Mouse (Mus musculus) cerebellum, adult 9-11 months (tissue): Measurements from ENCODE around the gene Sdc1.

Experiments
- DNase-seq: peaks from one replicate; pipeline ENCODE4 v3.0.0; 2022

Sdc1 gene

GRCm38 (mm10) chr12:8784189-8784588 lies 13.1 kb downstream of the Sdc1 start:
- no peak for DNase-seq

GRCm38 (mm10) chr12:8786476-8786875 lies 15.4 kb downstream of the Sdc1 start:
- DNase-seq: no peak

- no peak for DNase-seq
Measured at GRCm38 (mm10) chr12:8786984-8787730, 16.0 kb downstream of the Sdc1 start.

- no peak for DNase-seq
Measured at GRCm38 (mm10) chr12:8788469-8788868, 17.3 kb downstream of the Sdc1 start.

- DNase-seq: no peak
Measured at GRCm38 (mm10) chr12:8790615-8791014, 19.5 kb downstream of the Sdc1 start.

GRCm38 (mm10) chr12:8793410-8794051 lies 22.4 kb downstream of the Sdc1 start:
- peak; percentile 73 for DNase-seq

GRCm38 (mm10) chr12:8797936-8798335 lies 26.8 kb downstream of the Sdc1 start:
- DNase-seq: no peak

- DNase-seq: no peak
Measured at GRCm38 (mm10) chr12:8798486-8799020, 27.4 kb downstream of the Sdc1 start.

GRCm38 (mm10) chr12:8803421-8804076 lies 32.4 kb downstream of the Sdc1 start:
- no peak for DNase-seq

- no peak for DNase-seq
Measured at GRCm38 (mm10) chr12:8804077-8804456, 32.9 kb downstream of the Sdc1 start.

- no peak for DNase-seq
Measured at GRCm38 (mm10) chr12:8804934-8805722, 34.0 kb downstream of the Sdc1 start.

- DNase-seq: no peak
Measured at GRCm38 (mm10) chr12:8809086-8809485, 38.0 kb downstream of the Sdc1 start.

GRCm38 (mm10) chr12:8809626-8810025 lies 38.5 kb downstream of the Sdc1 start:
- DNase-seq: no peak

- no peak for DNase-seq
Measured at GRCm38 (mm10) chr12:8810966-8811365, 39.8 kb downstream of the Sdc1 start.

GRCm38 (mm10) chr12:8811441-8811871 lies 40.3 kb downstream of the Sdc1 start:
- no peak for DNase-seq

- DNase-seq: no peak
Measured at GRCm38 (mm10) chr12:8811894-8812560, 40.9 kb downstream of the Sdc1 start.

GRCm38 (mm10) chr12:8817467-8818232 lies 46.5 kb downstream of the Sdc1 start:
- DNase-seq: no peak

GRCm38 (mm10) chr12:8818233-8818672 lies 47.1 kb downstream of the Sdc1 start:
- DNase-seq: no peak

GRCm38 (mm10) chr12:8824995-8825703 lies 54.0 kb downstream of the Sdc1 start:
- no peak for DNase-seq

- DNase-seq: no peak
Measured at GRCm38 (mm10) chr12:8827014-8827715, 56.0 kb downstream of the Sdc1 start.
